Mouse (Mus musculus) mouse embryonic stem cell (cell line): ENCODE measurements around the gene Clasp1.
"Not testable (repeated sequence)": the region's sequence is repeated elsewhere in the genome, so short reads cannot be mapped to it uniquely, and the experiment has no call there.

Source experiments
- in situ Hi-C, 2 experiments: fragments of 300-500 bp; cut with MboI; formaldehyde crosslinking; loops; 1 replicate in 1 of 2; 3 replicates in 1 of 2; pipeline ENCODE4 v1.14.3; 2019 to 2020; ENCODE audit warnings: low sequenced_read_pairs in 2 of 2, low pct_unique_long_range_greater_than_20kb in 1 of 2, mixed read lengths in 1 of 2; ENCODE audit not compliant: unreplicated experiment in 1 of 2

Gene Clasp1

DNA sequence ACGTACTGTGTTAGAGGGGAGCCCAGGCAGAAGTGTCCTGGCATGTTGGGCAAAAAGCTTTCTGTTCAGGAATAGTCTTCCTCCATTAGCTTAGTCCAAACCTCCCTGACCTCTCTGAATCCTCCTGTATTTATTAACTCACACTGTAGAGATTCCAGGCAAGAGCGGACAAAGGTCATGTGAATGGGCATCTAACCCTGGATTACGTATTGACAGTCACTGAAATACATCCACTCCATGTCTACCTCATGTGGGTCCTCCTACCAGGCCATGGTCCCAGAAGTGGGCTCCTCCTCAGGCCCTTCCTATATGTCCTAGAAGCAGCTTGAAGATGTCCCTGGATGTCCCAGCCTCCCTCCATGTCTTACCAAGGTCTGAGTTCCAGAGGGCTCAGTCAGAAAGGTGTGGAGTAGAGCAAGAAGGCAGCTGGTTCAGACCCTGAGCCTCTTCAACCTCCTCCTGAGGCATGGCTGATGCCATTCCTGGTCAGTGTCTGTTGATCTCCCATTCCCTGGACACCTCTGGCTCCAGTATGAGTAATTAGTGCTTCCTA, 224.8 kb downstream of the Clasp1 start:
- in situ Hi-C loops, result no loop called here

DNA sequence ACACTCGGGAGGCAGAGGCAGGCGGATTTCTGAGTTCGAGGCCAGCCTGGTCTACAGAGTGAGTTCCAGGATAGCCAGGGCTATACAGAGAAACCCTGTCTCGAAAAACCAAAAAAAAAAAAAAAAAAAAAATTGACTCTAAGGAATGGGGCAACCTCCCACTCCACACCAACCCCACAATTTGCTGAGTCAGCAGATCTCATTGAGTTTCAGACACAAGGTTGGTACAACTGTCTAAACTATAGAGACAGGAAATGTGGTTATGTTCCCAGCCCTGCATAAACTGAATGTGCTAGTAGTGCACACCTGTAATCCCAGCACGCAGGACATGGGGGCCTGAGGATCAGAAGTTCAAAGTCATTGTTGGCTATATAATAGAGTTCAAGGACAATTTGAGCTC, 232.2 kb downstream of the Clasp1 start:
- in situ Hi-C loops, result not testable (repeated sequence)

DNA sequence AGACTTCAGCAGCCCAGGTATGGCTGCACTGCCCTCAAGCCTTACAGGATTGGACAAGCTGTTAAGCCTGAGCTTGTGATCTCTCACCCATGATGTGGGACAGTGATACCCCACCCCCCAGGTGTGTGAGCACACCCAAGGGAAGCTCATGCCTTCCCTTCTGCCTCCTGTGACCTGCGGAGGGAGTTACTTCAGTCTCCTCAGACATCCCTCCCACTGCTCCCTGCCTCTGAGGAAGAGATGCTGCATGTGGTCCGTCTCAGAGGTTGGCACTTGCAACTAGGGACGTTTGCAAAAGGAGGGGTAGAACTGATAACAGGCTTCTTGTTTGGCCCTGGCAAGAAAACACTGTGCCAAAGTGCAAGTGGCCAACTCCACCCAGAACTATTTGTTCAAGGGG, 234.0 kb downstream of the Clasp1 start:
- in situ Hi-C loops, result no loop called here

DNA sequence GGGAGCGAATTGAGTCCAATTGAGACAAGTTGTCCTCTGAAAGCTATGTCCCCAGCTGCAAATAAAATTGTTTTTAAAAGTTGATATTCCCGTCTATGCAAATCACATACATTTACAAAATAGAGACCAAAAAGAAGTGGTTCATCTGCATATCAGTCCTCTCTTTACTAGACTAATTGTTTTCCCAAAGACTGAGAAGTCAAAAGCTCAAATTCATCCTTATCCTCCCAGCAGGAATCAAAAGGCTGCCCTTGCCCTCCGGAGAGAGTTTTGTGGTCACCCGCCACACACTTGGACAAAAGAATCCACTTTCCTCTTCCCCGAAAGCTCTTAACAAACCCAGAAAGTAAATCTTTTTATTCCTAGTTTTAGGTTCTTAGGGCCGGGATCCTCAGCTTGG, 236.6 kb downstream of the Clasp1 start:
- in situ Hi-C loops, result no loop called here

DNA sequence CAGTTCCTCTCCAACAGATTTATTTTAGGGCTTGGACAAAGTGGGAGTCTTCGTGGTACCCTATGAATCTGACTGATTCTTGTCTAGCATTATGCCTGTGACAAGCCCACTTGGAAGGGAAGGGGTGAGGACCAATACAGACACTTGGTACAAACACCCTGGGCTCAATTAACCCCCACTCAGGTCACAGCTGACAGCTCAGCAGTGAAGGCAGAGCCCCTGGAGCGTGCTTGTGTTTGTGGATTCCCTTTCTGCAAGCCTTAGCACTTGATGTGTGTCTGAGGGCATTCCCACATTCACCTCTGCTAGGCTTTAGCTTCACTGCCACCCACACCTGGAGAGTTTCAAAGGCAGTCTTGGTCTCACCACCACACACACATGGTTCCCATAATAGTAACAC, 237.1 kb downstream of the Clasp1 start:
- in situ Hi-C loops, result no loop called here

DNA sequence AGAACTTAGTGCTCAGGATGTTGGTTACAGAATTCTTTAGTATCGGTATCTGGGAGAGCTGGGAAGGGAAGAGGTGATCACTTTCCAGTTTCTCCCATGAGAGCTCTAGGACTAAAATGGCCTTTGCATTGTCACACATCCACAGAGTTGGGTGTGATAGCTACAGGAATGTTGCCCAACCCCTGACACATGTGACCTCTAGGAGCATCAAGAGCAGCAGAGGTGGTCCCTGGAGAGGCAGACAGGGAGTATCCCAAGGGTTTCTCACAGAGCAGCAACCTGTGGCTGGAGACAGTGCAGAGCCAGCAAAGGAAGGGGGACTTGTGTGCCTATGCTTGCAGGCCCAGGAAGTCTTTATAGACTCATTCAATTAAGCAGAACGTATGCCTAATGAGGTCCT, 237.6 kb downstream of the Clasp1 start:
- in situ Hi-C loops, result no loop called here

DNA sequence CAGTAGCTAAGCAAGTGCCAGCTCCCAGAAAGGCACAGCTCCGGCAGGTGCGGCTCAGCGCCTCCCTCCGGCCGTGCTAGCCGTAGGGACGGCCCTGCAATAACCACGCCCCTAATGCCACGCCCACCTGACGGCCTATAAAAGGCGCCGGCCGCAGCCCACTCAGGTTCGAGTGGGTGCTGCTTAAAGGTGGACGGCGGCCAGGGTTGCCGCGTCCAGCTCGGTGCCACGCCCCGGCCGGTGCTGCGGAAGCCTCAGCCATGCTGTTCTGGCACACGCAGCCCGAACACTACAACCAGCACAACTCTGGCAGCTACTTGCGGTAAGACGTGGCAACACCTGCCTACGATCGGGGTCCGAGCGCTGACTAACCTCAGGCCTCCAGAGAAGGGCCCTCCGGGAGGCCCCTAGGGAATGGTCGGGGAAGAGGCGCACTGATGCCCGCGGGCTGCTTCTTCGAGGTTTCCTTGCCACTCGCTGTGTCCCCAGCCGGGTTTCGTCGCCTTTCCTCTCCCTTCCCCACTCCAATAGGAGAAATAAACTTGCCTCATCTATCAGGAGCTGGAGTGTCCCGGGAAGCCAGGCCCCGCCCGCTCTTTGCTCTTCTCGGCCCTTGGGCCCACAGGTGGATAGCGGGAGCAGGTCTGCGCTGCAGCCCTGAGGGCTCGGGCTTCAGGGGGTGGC, 239.1 kb downstream of the Clasp1 start, which contains the start of gene Tfcp2l1:
TSS of gene Tfcp2l1 (plus strand) at position 165 of the 684 bp plus-strand sequence.
- in situ Hi-C loops, result no loop called here

DNA sequence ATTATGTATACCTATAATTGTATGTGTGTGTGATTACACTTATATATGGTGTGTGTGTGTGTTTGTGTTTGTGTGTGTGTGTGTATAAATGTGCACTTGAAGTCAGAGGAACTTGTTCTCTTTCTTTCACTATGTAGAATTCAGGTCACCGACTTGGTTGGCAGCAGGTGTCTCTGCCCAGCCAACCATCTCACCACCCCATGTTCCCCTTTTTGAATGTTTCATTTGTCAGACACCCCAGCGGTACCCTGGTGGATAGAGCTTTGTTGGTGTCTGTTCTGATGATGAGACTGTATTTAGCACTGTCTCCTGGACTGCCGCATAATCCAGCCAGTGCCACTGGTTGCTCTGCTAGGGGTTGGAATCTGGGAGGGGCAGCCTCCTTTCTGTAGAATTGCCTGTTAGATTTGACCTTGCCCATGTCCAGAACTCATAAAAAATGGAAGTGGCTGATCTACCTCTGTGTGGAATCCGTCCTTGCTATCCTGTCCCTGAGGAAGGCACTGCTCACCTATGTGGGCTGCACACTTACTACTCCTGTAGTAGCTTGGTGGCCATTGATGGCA, 244.6 kb downstream of the Clasp1 start:
- in situ Hi-C loops, result no loop called here

DNA sequence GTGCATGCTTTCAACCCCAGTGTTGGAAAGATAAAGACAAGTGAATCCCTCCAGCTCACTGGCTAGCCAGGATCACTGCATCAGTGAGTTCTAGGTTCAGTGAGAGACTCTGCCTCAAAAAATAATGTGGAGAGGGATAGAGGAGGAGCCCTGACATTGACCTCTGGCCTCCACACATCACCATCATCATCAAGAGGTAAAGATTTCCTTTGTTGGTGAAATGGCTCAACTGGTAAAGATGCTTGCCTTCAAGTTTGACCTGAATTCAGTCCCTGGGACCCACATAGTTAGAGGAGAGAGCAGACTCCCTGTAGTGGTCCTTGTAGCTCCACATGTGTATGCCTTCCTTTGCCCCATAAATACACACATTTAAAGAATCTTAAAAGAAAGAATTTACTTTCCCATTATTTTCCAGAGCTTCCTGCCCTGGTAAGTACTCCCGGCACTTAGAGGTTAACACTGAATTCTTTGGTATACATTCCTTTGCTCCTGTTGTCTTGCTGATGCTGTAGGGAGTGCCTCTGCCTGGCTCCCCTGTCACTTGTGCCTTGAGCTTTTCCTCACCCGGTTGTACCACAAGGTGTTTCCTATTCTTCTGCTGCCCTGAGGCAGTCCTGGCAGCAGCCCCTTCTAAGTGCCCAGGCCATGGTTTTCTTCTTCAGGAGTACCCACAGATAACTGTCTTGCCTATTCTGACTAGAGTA, 253.6 kb downstream of the Clasp1 start:
- in situ Hi-C loops, result no loop called here

DNA sequence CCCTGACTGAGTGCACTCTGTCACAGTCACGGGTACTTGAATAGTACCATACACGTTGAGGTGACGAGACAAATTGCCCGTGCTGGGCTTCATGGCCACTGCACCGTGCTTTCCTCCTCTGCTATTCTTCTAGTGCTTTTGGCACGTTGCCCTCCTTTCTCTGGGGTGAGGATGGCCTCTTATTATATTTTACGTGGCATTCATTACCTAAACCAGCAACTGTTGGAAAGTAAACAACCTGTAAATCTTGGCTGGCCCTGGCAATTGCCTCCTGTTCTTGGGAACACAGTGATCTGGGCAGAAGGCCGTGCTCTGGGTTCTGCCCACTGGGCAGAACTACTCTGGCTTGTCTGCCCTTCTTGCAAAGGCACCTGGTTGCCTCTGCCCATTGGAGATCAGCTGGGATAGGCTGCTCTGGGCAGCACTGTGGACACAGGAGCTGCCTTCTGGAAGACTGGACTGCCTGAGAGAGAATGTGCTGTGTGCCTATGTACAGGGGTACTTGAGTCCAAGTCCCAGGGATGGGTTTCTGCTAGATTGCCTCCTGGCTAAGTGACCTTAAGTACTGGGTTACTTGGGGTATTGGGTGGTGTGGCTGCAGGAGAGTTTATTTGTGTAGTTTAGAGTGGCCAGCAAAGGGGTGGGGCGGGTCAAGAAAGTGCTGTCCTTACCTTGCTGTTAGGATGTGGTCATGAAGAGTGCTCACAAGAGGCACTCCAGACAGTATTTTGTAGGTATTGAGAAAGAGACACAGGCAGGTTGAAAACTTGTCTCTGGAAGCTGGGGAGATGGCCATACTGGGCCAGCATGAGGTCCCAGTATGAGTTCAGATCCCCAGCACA, 254.5 kb downstream of the Clasp1 start:
- in situ Hi-C loops, result no loop called here

DNA sequence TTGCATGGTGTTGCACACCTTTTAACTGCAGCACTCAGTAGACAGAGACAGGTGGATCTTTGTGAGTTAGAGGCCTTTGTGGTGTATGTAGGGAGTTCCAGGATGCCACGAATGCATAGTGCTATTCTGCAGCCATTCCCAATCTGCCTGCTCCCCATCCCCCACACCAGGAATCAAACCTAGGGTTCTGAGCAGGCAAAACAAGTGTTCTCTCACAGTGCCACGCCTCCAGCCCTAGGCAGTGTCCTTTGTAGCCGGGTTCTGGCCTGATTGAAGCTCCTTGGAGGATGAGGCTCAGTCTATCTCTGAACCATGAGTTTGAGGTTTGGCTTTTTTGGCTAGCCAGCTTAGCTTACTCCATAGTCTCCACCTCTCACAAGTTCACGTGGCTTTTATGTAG, 256.8 kb downstream of the Clasp1 start:
- in situ Hi-C loops, result no loop called here

DNA sequence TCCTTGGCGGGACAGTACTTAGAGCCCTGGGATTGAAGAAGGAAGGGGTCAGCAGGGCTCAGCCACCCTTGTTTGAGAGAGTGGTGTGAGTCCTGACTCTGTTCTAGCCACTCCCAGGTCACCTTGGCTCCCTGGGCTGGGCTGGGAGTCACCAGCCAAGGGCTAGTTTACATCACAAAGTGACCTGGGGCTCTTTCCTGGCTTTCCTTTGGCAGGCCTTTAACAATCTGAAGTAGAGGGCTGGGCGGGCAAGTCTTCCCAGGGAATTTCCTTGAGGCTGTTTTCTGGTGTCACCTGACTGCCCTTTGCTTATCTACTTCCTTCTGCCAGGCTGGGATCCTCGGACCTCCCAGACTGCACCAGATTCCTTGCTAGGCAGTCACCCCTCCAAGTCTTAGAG, 259.2 kb downstream of the Clasp1 start:
- in situ Hi-C loops, result no loop called here

DNA sequence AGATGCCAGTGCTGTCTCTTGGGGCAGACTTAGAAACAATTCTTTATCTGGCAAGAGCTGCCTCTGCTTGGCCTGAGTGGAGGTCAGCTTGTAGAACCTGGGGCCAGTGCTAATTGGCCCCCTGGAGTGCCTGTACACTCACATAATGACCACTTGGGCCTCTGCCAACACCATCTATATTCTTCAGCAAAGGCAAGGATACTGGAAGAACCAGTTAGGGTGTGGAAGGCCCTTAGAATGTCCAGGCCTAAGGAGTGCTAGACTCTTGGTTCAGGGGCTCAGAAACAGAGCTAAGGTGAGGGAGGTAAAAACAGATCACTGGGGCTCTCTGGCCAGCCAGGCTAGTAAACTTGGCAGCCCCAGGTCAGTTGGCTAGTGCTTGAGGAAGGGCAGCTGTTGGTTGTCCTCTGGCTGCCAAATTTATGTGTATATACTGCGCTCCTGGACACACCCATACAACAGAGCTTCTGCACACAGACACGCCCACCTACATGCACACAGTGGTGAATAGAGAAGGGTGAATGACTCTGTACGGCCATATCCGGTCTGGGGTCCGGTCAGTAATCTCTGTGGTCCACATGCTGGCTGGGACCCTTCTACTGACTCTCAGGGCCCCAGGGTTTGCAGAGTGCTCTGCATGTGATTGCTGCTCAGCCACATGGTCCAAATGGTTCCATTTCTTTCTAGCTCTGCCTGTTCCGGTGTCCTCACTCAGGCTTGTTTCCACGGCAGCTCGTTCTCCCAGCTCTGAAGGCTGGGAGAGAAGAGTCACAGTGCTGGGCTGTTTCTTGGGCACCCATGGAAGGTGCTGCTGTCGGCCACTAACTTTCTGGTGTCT, 261.3 kb downstream of the Clasp1 start:
- in situ Hi-C loops, result no loop called here

DNA sequence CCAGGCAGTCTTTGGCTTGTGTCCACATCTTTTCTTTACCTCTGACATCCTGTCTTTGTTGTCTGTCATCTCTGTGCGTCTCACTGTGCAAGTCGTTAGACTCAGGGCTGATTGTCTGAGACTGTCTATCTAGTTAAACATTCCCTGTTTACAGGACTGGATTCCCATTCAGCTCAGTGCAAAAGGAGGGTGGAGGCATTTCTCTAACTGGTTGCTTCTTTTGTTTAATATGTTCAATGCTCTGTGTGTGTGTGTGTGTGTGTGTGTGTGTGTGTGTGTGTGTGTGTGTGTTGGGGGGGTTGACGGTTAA, 261.9 kb downstream of the Clasp1 start:
- in situ Hi-C loops, result no loop called here

DNA sequence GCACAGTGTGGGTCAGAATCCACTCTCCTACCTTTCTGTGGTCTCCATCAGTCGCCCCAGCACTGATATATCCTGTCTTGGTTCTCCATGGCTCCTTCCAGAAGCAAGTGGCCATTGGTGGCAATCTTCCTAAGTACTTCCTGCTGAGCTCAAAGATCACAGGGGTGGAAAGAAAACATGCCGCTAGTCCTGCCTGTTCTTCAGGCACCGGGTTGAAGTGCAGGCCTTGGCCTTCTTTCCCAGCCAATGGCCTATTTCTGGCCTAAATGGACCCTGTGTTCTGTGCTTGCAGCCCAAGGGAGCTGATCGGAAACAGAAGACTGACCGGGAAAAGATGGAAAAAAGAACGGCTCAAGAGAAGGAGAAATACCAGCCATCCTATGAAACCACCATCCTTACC, 269.9 kb downstream of the Clasp1 start:
- in situ Hi-C loops, result no loop called here

DNA sequence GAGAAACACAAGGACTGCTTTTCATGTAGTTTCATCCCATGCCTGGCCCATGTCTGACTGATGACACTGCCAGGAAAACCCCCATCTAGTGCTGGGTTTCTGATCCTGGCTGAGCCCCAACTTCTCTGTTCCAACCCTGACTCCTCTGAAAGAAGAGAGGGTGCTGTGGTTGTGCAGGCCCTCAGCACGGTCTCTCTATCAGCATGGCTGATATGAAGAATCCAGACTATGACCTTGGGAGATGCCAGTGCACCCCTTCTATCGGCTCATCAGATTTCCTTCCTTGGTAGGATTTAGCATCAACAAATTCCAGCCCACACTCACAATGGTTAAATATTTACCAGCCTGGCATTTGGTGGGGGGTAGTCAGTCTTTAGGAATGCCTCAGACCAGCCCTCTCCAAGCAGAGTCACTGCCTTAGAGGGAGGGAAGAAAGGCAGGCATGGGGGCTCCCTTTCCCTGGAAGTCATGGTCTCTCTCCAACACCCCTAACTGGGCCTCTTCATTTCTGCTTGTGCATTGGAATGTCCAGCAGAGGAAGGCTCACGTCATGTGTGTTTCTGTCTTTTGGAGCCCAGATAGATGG, 272.1 kb downstream of the Clasp1 start:
- in situ Hi-C loops, result no loop called here
